Mouse (Mus musculus) frontal cortex, adult (tissue): ENCODE data around the gene Dnajb14.
"Not testable (repeated sequence)": the region's sequence is repeated elsewhere in the genome, so short reads cannot be mapped to it uniquely, and the experiment has no call there.

Source experiments
- ATAC-seq: cut with Nextera tagmentation; 2 replicates; pipeline ENCODE4 v1.9.2; 2017; ENCODE audit warnings: mild to moderate bottlenecking, moderate library complexity, mixed read lengths; ENCODE audit not compliant: low TSS enrichment

The Dnajb14 gene

GRCm38 (mm10) chr3:137867437-137868093 is at the start of gene Dnajb14:
Dnajb14 (plus strand) TSS chr3:137867675.
- ATAC-seq: peak; percentile 29

GRCm38 (mm10) chr3:137818713-137819112 is 48.8 kb upstream of the Dnajb14 start:
- no peak for ATAC-seq

- no peak for ATAC-seq
These were observed 46.6 kb upstream of the Dnajb14 start for GRCm38 (mm10) chr3:137820688-137821467.

GRCm38 (mm10) chr3:137823317-137823716 is 44.2 kb upstream of the Dnajb14 start:
- ATAC-seq: no peak

GRCm38 (mm10) chr3:137827678-137828077 is 39.8 kb upstream of the Dnajb14 start:
- no peak for ATAC-seq

GRCm38 (mm10) chr3:137831156-137831555 is 36.3 kb upstream of the Dnajb14 start:
- ATAC-seq: no peak

- no peak for ATAC-seq
These were observed 34.3 kb upstream of the Dnajb14 start for GRCm38 (mm10) chr3:137833128-137833527.

GRCm38 (mm10) chr3:137833698-137834097 is 33.8 kb upstream of the Dnajb14 start:
- ATAC-seq: no peak

GRCm38 (mm10) chr3:137836543-137836942 is 30.9 kb upstream of the Dnajb14 start:
- ATAC-seq: no peak

GRCm38 (mm10) chr3:137838160-137838559 is 29.3 kb upstream of the Dnajb14 start:
- no peak for ATAC-seq

GRCm38 (mm10) chr3:137842944-137843343 is 24.5 kb upstream of the Dnajb14 start:
- no peak for ATAC-seq

- no peak for ATAC-seq
These were observed 23.2 kb upstream of the Dnajb14 start for GRCm38 (mm10) chr3:137844263-137844662.

- ATAC-seq: no peak
These were observed 20.9 kb upstream of the Dnajb14 start for GRCm38 (mm10) chr3:137846552-137846951.

- ATAC-seq: no peak
These were observed 19.1 kb upstream of the Dnajb14 start for GRCm38 (mm10) chr3:137848354-137848753.

GRCm38 (mm10) chr3:137849697-137850096 is 17.8 kb upstream of the Dnajb14 start:
- no peak for ATAC-seq

GRCm38 (mm10) chr3:137851196-137851595 is 16.3 kb upstream of the Dnajb14 start:
- no peak for ATAC-seq

- ATAC-seq: not testable (repeated sequence)
These were observed 14.5 kb upstream of the Dnajb14 start for GRCm38 (mm10) chr3:137853011-137853410.

- ATAC-seq: peak; percentile 34; the same call in 1 of the 2 replicates
These were observed 12.1 kb upstream of the Dnajb14 start for GRCm38 (mm10) chr3:137855328-137855727.

GRCm38 (mm10) chr3:137856061-137856460 is 11.4 kb upstream of the Dnajb14 start:
- no peak for ATAC-seq

GRCm38 (mm10) chr3:137860394-137861170 is 6.9 kb upstream of the Dnajb14 start:
- ATAC-seq: no peak

GRCm38 (mm10) chr3:137861436-137861835 is 6.0 kb upstream of the Dnajb14 start:
- no peak for ATAC-seq

- ATAC-seq: no peak
These were observed 4.9 kb upstream of the Dnajb14 start for GRCm38 (mm10) chr3:137862600-137862999.
